Mouse (Mus musculus) right cerebral cortex, adult 18-20 months (tissue): ENCODE results near the gene Zrsr1.

Source experiments
- DNase-seq: peaks from one replicate; pipeline ENCODE4 v3.0.0; 2022; ENCODE audit warnings: mixed read lengths

The Zrsr1 gene

DNA sequence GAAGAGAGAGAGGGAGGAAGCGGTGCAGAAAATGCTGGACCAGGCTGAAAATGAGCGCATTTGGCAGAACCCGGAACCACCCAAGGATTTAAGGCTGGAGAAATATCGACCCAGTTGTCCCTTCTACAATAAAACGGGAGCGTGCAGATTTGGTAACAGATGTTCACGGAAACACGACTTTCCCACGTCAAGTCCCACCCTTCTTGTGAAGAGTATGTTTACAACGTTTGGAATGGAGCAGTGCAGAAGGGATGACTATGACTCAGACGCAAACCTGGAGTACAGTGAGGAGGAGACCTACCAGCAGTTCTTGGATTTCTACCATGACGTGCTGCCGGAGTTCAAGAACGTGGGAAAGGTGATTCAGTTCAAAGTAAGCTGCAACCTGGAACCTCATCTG, 1.8 kb downstream of the Zrsr1 start:
- peak; percentile 56 for DNase-seq

DNA sequence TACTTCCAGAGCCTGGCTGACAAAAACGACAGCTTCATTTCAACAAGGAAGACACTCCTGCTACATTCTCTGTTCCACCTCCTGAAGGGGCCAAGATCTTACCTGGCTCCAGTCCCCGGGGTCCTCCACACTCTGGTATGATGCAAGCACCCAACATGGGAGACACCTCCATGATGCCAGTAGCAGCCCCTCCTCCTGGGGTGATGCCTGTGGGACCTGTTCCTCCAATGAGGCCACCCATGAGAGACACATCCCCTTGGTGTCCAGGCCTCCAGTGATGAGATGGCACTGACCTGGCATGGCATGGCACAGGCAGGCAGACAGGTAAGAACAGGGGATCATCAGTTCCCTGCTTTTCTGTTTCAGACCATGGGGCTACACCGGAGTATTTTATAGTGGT, 6.4 kb downstream of the Zrsr1 start:
- no peak for DNase-seq

DNA sequence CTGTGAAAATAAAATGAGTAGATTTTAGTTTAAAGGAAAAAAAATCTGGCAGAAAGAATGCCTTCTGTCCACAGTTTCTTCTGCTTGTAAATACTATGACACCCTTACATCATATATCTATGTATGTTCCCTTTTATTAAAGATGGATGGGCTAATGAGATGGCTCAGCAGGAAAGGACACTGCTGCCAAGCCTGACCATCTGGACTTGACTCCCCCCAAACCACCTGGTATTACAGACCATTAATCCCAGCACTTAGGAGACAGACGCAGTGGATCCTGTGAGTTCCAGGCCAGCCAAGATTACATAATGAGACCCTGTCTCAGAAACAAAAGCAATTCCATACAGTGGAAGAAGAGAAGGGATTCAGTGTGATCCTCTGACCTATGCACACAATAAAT, 6.9 kb downstream of the Zrsr1 start:
- DNase-seq, result no peak

DNA sequence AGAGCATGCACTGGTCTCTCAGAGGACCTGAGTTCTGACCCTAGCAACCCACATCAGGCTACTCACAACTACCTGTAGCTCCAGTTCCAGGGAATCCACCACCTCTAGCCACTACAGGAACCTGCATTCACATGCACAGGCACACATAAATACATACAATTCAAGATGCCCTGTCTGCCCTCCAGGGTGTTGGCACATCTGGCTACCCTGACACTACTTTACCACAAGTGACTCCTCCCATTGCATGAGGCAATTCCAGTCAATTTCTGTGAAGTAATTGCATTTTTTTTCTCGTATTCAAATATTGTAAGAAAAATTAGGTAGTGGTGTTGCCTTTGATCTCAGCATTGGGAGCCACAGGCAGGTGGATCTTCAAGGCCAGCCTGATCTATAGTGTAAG, 7.4 kb downstream of the Zrsr1 start:
- DNase-seq, result no peak

DNA sequence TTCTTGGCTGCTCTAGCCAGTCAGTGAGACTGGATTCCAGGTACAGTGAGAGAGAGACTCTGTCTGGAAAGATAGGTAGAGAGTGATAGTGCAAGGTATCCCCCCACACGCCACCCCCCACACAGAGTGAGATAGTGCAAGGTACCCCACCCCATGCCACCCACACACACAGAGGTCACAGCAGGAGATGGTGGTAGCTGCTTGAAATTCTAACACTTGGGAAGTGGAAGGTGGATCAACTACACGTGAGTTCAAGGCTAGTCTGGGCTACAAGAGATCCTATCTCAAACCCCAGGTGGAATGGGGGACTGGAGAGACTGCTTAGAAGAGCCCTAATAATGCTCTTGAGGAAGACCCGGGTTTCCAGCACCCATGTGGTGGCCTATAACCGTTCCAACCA, 9.2 kb downstream of the Zrsr1 start:
- DNase-seq, result no peak

DNA sequence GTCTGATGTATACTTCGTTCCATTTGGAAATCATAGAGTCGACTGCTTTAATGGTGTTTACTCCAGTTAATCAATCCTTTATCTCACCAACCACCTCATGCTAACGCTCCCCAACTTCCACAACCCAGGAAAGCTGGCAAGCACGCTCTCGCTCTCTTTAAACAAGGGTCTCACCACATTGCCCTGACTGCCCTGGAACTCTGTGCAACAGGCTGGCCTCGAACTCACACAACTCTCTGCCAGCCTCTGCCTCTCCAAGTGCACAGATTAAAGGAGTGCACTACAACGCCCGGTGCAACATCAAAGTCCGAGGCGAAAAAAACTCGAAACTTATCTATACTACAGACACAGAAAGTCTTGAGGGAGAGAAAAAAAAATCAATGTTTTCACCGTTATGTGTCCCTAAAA, 9.7 kb downstream of the Zrsr1 start:
- peak; percentile 15 for DNase-seq

DNA sequence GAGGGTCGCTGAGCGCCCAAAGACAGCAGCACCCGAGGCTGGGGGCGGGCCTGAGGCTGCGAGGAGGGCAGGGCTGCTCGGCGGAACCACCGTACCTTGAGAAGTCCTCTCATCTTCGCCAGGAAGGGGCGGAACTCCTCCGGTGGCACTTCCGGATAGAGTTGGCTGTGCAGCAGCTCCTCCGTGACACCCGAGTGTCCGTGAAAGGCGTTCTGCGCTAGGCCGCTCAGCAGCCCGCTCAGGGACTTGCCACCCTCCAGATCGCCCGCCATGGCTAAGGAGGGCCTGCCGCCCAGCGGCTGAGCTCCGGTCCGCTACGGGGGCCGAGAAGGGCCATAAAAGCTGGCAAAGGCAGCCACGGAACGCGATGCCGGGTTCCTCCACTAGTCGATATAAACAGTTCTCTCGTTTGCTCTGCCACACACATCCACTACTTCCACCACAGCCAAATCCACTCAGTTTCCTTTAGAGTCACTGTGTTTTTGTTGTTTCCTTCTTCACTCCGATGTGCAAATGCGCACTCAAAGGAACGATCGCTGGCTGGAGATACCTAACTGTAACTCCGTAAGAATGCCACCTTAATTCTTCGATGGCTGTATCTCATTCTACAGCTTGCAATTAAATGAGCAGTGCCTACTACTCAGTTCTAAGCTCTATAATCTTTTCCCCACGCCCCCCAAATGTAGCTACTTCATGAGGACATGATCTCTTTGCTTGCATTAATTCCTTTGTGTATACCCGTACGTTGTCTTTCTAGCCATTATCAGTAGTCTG, 10.4 kb downstream of the Zrsr1 start, which contains the start of the genes Gm28048 and Commd1:
TSS of gene Gm28048 (minus strand) at position 107 of the 774 bp plus-strand sequence.
TSS of gene Commd1 (minus strand) at position 399 of the 774 bp plus-strand sequence.
- DNase-seq, result peak; percentile 95

DNA sequence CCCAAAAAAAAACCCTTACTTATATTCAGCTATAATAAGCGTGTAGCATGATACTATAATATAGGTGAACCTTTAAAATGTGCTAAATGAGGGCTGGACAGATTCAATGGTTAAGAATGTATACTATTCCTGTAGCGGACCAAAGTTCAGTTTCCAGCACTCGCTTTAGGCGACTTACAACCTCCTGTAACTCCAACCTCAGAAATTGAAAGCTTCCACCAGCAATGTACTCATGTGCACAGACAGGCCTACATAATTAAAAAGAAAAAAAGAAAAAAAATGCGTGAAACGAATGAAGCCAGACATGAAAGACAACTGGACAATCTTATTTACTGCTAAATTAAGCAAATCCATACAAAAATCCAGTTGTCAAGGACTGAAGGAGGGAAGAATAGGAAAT, 11.0 kb downstream of the Zrsr1 start:
- no peak for DNase-seq

DNA sequence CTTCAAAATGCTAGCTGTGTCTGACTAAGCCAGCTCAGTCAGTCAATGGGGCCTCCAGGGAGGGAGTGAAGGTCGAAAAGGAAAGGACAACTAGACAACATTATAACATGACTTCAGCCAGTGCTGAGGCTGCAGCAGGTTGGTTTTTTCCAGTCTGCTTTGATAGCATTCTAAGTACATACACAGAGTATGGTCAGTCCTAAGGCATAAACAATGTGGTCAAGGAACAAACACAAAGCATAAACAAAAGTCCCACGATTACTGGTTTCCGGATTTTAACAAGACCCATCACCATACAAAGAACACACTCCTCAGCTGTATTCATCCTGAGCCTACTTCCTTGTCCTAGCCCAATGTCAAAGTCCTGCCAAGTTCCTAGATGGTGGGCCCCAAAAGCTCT, 13.7 kb downstream of the Zrsr1 start:
- no peak for DNase-seq

DNA sequence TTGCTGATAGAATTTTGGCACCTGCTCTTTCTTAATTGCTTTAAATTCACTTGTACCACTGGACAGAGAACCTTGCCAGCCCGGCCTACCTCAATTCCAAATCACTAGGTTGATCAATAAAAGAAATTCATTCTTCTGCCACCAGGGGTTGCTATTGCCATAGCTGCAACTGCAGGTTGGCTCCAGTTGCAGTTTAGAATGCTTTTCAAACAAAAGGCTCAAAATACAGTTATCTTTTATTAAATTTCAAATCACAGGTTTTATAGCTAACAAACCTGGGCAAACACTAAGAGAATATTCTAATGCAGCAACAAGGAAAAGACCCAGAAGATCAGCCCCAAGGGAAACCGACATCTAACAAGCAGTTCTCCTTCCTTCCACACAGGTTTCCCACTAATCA, 15.6 kb downstream of the Zrsr1 start:
- DNase-seq, result peak; percentile 55

DNA sequence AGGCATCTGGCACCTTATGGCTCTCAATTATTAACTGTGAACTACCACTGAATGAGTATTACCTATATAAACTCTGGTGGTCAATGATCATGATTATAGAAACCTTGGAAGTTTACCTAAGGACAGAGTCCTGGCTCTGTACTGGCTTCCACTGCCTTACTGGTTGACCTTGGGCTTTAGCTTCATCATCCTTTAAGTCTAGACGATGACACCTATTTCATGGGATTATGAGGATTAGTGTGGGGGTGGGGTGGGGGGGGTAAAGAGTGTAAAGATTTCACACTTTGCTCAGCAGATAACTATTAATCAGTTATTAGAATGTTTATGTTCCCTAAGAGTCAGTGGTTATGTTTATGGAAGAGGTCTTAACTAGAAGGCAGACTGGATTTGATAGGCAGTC, 18.0 kb downstream of the Zrsr1 start:
- no peak for DNase-seq

DNA sequence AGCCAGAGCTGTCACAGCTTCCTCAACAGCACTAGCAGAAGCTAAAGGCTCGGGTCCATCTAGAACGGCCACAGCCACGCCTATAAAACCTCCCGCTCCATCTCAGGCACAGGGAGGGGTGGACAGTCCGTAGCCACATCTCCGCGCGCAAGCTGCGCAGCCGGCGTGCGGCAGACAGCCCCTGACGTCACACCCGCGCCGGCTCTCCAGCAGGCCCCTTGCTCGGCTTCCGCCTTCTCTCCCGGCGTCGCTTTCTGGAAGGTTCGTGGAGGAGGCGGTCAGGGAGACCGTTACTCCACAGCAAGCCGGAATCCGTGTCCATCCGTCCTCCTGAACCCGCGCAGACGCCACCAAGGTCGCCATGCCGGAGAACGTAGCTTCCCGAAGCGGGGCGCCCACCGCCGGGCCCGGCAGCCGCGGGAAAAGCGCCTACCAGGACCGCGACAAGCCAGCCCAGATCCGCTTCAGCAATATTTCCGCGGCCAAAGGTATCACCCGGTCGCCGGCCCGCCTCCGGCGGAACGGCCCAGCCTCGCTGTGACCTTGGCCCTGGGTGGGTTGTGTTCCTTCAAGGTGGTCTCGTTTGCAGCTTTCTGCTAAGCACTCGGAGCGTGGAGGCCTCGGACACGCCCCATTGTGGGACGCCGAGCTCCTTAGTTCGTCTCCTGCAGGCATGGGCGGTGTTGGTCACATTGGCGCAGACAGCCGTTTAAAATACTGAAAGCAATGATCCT, 18.8 kb downstream of the Zrsr1 start, which contains the start of gene Cct4:
TSS of gene Cct4 (plus strand) at position 127 of the 734 bp plus-strand sequence.
- DNase-seq, result peak; percentile 94

DNA sequence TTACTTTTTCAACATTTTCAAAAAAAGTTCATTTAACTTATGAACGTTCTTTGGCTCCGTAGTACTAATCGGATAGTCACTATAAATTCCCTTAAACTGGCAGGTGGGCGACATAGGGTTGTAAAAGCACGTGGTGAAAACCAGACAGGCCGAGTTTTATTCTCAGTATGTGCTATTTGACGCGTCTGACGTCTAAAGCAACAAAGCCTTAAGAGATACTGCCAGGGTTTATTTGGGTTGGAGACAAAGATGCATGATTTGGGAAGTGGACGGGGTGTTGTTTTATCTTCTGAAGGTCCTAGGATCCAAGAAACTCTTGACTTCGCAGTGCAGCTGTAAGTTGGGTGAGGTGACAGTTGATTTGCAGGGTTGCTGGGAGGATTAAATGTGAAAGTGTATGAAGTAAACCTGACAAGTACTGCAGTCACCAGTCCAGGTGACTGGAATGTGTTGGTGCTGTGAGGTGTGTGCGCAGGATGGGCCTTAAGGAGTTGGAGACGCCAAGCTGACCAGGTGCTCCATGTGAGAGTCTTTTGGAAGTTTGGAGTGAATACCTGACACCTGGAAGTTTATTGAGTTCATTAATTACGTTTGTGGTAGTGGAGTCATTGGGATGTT, 19.5 kb downstream of the Zrsr1 start:
- no peak for DNase-seq

DNA sequence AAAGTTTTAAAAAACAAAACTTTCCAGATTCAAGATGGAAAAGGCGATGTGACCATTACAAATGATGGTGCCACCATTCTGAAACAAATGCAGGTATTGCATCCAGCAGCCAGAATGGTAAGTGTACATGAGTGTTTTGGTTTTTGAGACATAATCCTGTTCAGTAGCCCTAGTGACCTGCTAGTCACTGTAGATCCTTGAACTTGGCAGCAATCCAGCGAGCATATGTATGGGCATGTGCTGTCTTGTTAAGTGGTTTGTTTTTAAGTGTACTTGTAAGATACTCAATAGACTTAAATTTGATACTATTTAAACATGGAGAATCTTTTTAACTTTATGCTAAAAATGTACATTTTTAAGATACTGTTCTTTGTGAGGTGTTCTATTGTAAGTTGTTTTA, 22.5 kb downstream of the Zrsr1 start:
- DNase-seq, result no peak

DNA sequence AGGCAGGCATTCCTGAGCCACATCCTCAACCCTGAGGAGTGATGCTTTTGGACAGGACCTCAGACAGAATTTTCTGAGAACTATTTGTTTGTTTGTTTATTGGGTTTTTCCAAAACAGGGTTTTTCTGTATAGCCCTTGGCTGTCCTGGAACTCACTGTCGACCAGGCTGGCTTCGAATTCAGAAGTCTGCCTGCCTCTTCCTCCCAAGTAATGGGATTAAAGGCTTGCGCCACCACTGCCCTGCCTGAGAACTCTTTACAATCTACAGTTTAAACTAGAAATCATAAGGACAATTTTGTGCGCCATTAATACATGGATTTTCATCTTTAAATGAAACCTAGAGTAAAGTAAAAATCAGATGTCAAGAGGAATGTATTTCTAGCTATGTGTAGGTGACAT, 23.7 kb downstream of the Zrsr1 start:
- no peak for DNase-seq

DNA sequence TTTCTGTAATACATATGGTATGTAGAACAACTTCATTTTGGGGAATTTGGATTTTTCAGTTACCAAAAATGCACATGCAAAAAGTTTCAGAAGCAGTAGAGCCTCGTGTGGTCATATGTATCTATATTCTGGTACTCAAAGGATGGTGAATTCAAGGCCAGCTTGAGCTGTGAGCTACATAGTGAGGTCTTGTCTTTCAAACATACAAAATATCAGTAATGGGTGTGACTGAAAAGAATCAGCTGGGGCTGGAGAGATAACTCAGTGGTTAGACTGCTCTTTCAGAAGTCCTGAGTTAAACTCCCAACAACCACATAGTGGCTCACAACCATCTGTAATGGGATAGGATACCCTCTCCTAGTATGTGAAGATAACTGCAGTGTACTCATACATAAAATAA, 26.5 kb downstream of the Zrsr1 start:
- DNase-seq, result no peak

DNA sequence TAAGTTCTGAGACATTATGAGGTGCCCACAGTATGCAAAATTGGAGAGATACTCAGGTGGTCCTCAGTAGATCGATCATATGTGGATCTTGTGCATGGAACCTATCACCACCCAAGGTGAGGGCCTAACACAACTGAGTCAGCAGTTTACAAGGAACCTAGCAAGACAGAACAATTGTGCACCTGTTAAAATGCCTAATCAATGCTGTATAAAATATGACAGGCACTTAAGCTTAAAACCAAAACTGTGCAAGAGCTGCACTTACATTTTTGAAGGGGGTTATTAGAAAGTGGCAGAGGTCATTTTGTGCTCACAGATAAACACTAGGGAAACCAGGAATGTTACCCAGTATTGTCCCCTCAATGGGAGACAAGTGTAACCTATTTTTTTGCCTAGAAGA, 33.5 kb downstream of the Zrsr1 start:
- no peak for DNase-seq

DNA sequence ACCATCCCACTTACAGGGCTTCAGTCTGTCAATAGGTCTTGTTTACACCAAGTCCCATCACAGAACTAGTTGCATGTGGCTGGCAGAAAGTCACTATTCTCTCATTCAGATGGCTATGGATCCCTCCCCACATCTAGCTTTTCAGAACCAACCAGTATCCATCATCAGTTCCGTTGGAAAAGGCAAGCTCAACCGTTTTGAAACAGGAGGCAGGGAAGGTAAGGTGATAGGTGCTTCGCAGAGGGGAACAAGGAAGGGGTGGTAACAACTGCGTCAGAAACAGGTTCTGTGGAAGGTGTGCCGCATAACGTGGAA, 35.3 kb downstream of the Zrsr1 start:
- DNase-seq, result no peak

DNA sequence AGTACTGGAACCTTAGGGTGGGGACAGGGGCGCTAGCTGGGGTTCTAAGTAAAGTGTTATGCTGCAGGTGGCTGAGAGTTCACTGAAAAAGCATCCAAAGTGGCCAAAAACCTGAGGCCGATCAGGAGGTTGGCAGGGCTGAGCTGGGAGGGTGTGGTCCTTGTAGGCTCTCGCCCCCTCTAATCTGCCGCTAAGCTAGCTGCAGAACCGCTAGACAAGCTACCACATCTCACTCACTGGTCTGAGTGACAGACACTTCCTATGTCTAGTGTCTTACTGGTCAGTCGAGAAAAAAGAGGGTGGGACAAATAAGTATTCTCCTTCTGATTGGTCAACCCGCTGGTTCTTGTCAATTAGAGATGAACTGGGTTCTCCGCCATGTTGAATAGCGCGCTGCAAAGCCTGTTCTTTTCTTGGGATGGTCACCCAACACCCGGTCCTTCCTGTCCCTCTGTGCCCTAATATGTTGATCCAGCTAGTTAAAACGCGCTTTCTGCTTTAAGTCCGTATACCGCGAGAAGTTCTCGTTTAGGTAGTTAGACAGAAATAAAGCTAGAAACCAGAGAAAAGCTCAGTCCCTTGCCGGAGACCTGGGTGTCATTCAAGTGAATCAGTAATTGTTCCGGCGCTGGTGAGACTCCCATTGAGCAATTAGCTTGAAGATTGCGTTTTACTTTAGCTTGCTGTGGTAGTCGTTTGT, 35.8 kb downstream of the Zrsr1 start, which contains the start of gene Fam161a:
TSS of gene Fam161a (plus strand) at position 51 of the 700 bp plus-strand sequence.
- peak; percentile 87 for DNase-seq

DNA sequence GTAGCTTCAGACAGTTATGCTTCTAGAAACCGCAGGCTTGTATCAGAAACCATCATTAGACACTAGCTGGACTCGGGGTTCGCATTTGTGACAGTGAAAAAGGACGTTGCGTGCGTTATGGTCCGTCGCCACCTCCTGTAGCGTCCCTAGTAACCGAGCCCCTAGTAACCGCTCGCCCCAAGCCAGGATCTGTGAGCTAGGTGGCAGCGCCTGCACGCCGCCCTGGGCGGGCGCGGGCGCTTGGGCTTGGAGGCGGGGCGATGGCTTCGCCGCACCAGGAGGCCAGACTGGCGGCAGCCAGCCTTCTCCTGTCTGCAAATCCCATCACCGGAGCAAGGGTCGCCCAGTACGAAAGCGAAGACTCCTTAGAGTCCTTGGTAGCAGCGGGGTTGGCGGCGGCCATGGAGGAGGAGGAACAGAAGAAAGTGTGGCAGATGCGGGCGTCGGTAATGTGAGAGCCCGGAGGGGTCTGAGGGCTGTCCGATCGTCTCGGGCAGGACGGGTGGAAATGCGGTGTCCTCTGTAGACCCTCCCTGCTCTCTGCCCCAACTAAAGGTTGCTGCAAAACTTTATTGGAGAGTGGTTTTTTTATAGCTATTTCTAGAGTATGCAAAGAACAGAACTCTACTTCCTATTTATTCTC, 36.5 kb downstream of the Zrsr1 start:
- DNase-seq, result peak; percentile 85

DNA sequence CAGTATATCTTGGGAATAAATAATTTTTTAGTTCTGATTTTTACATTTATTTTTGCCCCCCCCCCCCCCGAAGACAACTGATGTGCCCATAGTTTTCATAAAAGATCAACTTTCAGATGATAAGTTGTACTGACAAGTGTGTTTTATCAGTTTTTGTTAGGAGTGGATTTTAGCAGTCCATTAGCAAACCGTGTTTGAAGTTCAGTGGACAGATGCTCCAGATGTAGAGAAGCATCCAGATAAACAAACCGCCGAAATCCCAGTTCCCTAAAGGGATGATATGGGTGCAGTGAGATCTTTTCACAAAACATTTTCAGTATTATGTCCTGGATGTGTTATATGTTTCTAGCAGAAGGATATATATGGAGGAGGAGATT, 37.0 kb downstream of the Zrsr1 start:
- no peak for DNase-seq

DNA sequence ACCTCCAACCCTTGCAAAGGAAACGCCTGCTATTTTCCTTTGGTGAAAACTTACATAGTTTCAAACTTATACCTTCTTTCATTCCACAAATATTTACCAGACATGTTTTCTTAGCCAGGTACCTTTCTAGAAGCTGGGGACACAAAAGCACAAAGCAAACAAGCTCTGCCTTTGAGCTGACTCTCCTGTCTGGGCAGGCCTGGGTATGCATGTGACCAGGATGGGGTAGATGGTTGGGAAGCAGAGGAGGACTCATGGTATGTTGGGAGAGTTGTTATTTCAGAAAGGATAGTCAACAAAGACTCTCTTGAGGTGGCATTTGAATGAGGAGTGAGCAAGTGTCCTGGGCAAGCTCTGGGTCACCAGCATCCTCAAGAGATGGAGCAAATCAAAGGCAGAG, 41.3 kb downstream of the Zrsr1 start:
- no peak for DNase-seq
